Mouse (Mus musculus) right cerebral cortex, postnatal 25 days (tissue): ENCODE results near the gene Stxbp6.
A peak's percentile ranks its signal among the peaks of the same experiment; 100 is the strongest.

Experiments used
- DNase-seq: peaks from one replicate; pipeline ENCODE4 v3.0.0; 2022

Gene Stxbp6

DNA sequence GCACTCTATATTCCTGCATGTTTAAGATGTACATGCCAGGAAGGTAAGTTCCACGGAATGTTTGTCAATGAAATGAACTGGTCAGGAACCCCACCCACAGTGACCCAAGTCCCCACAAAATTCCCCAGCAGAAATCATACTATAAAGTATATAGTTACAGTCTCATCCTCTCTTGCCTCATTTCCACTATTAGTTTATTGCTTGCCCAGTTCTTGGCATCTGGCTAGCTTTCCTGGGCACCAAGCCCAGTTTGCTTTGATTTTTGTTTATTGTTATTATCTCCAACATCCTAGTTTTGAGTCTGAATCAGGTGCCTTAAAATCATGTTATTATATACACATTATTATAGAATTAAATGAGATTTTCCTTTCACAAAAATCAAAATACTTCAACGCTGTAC is 168.5 kb downstream of the Stxbp6 start:
- no peak for DNase-seq

GRCm38 (mm10) chr12:44903205-44903732 is 171.2 kb downstream of the Stxbp6 start:
- DNase-seq, result no peak

DNA sequence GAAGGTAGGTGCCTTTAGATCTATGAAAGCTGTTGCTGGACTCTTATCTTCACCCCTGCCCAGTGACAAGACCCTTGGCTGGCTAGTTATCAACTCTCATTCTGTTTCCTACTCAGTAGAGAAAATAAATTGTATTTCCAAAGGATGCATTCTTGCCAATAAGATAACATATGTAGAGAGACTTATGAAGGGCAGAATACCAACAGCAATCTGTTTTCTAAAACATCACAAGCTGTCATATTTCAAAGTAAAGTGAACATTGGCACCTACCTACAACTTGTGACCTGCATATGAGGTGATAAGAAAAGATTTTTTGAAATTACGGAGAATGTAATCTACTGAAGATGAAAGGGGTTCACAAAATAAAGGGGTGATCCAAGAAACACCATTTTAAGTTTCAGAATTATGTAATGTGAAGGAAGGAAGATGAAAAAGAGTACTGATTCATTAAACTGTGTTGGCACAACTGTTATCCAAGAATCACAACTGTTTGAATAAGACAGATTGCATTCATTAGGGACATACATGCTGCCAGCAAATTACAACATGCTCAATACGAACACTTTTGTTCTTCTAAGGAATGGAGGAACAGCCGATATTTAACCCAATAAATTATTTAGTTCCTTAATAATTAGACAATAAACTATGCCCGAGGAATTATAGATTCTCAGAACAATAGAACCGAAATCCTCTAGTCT is 175.2 kb downstream of the Stxbp6 start:
- DNase-seq, result no peak

GRCm38 (mm10) chr12:44896460-44896859 is 178.0 kb downstream of the Stxbp6 start:
- no peak for DNase-seq

GRCm38 (mm10) chr12:44889677-44890393 is 184.7 kb downstream of the Stxbp6 start:
- no peak for DNase-seq

- DNase-seq, result no peak
Observed at GRCm38 (mm10) chr12:44886826-44887225, 187.7 kb downstream of the Stxbp6 start.

DNA sequence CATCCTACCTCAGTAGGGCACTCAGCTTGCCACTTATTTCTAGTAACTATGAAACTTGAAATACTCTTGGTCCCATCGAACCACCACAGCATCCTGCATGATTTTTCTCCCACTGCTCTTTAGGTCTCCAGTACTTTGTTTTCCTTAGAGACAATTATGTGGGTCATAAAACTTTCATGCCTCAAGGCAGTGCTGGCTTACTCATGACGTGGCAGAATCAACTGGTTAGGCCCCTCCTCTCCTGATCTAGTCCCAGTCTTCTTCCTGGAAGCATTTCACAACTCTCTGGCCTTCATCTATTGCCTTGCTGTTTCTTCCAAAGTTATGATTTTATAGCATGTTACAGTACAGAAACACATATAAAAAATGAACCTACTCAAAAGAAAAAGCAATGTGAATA is 201.8 kb downstream of the Stxbp6 start:
- DNase-seq, result no peak

DNA sequence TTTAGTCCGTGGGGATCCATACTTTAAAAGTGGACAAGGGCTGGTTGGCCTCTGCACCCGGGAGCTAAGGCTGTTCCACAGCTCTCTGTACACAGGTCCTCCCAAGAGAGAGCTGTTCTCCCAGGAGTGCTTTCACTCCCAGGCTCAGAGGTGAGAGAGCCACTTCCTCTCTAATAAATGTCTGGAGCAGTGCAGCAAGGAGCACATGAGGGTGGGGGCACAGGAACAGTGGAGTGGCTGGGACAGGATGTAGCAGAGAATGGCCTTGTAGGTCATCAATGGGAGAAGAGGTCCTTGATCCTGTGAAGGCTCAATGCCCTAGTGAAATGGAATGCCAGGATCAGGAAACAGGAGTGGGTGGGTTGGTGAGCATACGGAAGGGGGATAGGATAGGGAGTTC is 209.1 kb downstream of the Stxbp6 start:
- no peak for DNase-seq

DNA sequence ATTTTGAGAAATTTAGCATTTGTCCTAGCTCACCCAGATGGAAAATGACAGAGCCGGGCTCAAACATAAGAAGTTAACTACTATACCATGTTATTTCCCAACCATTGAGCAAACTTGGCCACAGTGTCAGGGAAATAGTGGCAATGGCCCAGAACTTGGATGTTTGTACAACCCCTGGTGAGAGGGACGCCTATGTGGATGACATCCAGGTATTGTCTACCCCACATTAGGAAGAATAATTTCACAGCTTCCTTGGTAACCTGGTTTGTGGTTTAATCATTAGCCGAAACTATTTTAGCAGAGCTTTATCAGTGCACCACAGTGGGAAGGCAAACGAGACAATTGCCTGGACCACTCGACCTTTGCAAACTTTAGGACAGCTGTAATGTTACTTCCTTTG is 215.1 kb downstream of the Stxbp6 start:
- no peak for DNase-seq

- peak; percentile 45 for DNase-seq
Observed at GRCm38 (mm10) chr12:44858110-44858885, 216.2 kb downstream of the Stxbp6 start.

DNA sequence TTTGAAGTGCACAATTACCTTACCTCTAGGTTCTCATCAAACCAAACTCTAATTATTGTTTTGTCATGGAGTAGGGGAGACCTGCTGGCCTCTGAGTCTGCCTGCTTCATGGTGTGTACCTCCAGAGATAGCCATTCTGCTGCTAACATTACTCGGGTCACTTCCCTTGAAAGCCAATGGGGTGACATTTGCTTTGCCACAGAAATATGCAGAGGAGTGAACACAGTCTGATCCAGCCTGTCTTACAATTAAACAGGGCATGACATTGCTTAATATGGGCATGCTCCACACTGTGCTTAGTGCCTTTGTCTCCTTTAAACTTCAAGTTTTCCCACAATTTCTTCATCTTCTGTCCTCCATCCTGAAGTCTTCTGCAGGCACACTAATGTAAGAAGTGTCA is 222.5 kb downstream of the Stxbp6 start:
- no peak for DNase-seq

DNA sequence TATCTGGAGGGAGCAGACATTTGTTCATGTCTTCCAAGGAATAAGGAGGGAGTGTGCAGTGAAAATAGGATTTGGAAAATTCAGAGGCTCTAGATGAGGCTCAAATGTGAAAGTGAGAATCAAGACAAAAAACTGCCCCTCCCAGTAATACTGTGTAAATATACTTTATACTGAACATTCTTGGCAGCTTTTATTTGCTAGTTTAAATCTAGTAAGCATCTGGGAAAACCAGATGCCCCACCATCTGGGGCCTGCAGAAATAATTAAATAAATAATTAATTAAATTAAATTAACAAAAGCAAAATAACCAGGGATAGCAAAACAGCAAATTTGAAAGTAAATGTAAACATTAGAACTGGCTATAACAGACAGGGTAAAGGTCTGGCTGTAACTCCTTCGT is 224.0 kb downstream of the Stxbp6 start:
- DNase-seq, result no peak

- peak; percentile 29 for DNase-seq
Observed at GRCm38 (mm10) chr12:44848483-44849221, 225.9 kb downstream of the Stxbp6 start.

GRCm38 (mm10) chr12:44840585-44840984 is 233.9 kb downstream of the Stxbp6 start:
- no peak for DNase-seq

DNA sequence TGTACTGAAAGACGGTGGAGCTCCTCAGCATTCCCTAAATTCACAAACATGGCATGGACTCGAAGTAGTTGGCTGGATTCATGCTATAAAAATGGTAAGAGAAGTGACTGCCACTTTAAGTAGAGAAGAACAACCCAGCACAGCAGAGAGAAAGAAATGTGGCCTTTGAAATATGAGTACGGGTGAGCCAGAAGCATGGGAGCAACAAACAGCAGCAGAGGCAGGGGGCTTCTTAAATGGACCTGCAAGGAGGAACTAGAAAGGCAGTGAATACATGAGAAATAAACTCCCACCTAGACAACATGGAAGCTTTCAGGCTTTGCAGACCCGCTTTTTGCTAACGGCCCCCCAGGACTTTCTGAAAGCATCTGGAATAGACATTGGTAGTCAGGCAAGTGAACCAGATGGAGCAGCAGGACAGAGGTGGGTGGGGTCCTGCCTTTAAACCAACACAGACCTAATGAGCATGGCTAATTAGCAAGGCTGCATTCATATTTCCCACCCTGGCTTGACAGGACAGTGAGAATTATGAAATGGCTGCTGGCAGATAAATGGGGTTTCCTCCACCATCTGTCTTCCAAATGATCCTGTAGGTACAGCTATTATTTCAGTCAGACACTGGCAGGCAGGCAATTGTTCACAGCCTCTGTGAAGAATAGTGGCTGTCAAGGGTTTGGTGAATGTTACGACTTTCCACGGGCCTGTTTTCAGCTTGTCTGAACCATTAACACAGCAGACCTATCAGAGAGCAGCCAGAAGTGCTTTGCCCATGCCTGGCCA is 234.7 kb downstream of the Stxbp6 start:
- no peak for DNase-seq

DNA sequence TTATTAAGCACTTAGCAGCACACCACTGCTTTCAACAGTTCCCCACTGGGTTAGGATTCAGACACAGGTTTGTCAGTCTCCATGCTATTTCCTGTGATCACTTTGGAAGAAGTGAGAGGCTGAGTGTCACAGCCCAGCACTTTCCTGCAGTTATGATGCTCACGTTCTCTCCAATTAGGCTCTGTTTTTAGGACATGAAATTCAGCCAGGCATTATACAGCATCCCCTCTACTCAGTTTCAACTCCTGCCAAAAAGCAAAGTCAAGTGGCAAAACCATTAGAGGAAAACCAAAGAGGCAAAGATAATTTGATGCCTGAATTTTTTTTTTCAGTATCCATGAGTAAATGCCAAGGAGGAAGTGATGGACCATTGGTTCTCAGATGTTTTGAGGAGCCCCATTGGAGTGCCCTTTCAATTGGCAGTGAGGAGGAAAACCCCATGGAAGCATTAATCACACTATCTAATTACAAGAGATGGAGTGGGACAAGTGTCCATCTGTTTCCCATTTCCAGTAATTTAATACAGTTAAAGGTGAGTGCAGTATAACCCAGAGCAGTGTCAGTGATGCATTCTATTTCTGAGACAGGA is 238.5 kb downstream of the Stxbp6 start:
- no peak for DNase-seq

- no peak for DNase-seq
Observed at GRCm38 (mm10) chr12:44811895-44812294, 262.6 kb downstream of the Stxbp6 start.

DNA sequence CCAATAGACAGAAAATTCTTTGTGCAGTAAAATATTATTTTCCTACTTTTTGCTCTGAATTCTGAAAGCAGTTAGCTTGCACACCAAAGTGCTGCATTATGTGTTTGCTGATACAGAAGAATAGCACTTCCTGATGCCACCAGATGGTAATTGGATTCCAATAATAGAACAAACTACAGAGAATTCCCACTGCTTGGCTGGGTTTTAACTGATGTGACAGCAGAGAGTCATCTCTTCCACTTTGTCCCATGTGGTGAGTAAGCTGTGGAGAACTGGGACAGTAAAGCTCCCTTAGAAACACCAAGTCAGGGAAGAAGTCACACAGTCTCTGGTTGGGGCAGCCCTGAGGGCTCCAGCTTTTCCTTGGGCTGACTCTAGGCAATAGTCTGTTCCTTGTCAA is 270.3 kb downstream of the Stxbp6 start:
- DNase-seq, result no peak
